Mouse (Mus musculus) adrenal gland, adult 8-10 months (tissue): ENCODE measurements around the gene Adamts4. TPM values are rescaled to one million over a fixed set of nuclear protein-coding genes. Genes with fewer than 3 reads are reported as not detected.
"Not testable (repeated sequence)": the region's sequence is repeated elsewhere in the genome, so short reads cannot be mapped to it uniquely, and the experiment has no call there.

Experiments
- DNase-seq: peaks from one replicate; pipeline ENCODE4 v3.0.0; 2022
- total RNA-seq, 4 experiments: library from RNA; stranded (reverse); gene quantifications; 2 replicates each; pipeline ENCODE4 v1.2.4; 2022

Adamts4 gene
- total RNA-seq, 4 experiments from 2014 or later = 0.46 to 0.80 (median 0.60) TPM

DNA sequence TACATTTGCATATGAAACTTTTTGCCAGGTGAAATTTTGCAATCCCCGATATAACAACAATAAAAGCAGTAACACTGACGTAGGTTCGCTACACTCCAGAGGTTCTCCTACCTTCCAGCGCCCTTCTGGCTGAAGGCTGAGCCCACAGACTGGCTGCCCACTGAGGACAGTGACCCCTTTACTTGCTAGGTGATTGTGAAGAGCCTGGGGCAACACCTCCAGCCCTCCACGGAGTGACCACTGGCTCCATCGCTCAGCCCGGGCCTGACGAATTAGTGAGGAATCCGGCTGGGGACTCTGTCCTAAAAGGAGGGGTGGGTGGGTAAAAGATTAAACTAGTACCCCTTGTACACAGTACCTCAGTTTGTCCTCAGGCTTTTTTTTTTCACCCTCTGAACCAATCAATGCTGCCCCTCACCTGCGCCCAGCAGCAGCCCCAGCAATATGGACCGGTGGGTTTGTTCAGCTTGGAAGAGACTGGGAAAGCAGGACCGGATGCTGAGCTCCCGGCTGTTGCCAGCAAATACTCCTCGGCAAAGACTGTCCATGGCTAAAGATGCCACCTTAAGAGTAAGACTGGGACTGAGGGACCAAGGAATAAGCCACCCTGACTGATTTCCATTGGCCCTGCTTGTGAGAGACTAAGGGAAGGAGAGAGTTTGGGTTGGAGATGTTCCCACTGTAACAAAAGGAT lies 28.9 kb downstream of the Adamts4 start:
- DNase-seq = peak; percentile 5

DNA sequence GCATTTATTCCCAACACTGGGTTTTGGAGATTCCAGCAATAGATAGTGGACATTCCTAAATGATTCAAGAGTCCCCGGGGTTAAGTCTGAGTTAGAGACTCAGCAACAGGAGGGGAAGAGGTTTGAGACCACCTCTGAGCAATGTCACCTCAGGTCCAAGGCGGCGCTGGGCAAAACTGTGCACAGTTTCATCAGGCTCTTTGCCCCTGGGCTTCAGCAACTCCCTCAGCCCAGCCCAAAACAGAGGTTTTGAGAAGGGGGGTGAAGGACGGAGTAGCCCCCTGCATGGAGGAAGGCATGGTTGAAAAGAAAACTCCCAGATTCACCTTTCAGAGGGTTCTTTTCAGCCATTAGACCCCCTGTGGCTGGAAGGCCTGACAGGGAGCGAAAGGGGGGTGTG lies 29.5 kb downstream of the Adamts4 start:
- DNase-seq = no peak

DNA sequence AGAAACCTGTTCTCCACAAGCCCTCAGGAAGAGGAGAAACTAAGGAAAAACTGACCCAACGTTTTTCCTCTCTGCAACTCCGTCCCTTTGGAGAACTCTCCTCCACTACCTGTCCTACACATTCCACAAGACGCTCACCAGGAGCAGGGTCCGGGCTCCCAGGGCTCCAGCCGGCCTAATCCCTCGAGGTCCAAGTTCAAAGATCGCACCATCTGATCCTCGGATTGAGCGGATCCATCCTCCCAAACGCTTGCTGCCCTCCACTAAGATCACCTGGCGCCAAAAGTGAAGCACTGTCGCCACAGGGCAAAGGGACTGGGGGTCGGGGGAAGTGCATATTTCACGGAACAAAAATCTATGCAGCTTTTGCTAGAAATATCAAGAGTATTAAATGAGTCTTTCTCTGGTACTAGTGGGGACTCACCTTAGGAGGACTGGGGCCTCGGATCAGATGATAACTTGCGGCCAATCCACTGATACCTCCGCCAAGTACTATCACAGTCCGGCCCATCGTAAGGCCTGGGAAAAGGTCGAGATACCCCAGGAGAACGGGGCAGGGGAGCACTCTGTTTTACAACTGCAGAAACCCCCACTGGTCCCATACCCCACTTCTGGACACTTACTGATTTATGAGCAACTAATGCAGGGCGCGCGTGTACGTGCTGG lies 30.2 kb downstream of the Adamts4 start:
- DNase-seq = no peak

DNA sequence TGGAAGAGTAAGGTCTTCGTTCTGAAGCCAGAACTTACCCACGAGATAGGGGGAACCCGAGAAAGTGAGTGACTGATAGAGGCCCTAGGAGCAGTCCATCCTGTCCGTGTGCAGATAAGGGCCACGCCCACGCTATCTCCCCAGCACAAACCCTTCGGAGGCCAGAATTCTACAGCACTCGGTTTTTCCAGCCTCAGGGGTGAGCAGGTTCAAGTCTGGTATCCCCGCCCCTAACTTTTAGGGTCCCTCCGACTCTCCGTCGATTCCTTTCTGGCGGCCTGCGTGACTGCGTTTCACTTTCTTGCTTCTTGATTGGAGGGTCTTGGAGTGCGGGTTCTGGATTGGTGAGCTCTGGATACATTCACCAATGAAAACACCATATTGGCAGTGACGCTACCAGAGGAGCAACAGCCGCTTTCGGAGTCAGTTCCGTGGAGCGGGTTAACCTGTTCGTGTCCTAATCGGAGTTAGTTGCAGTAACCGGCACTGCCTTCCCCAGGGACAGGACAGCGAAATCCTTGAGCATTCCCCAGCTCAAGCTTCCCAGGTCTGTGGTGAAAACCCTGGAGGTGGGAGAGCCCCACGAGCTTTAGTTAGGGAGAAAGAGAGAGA lies 30.8 kb downstream of the Adamts4 start, which contains the start of gene Ppox:
Ppox (minus strand) TSS at position 271 of the 612 bp plus-strand sequence.
- peak; percentile 95 for DNase-seq

DNA sequence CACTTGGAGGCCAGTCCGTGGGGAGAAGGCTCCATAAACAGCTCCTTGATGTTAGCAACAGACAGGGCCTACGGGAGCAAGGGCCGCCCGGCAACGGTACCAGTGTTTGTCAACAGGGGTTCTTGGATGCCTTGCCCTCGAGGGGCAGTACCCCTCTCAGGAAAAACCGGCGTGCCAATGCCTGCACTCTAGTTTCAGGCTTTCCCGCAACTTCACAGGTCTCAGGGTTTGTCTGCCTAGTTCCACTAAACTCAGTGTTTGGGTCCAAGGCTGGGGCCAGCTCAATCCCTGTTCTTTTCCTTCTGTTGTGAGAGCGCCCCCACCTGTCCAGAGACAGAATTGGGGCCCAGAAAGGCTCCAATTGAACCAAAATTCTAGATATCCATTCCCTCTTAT lies 31.3 kb downstream of the Adamts4 start:
- DNase-seq = peak; percentile 71

DNA sequence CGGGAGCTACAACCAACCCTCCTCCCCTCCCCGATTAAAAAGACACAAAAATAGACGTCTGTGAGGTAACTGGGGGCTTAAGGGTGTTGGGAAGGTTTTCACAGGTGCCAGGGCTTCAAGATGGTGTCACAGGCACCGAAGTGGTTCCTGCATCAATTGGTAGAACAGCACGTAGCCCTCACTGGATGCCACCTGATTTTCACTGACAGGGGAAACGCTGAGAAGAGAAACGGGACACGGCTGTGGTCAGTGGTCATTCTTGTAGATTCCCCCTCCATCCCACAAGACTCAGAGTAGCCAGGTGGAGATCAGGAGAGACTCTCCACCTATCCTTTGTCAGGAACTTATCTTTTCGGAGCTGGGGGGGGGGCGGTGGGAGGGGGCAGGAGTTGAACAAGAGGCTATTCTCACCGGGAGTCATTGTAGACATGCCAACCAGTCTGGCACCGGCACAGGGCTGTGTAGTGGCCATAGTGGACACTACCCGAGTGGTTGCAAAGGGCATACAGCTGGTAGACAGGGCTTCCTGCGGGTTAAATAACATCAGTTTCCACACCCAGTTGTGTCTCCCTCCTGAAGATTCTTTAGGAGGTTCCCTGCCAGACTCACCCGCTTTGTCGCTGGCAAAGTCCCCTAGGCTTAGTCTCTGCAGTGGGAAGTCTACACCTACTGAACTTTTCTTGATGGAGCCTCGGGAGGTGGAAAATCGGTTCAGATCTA lies 32.0 kb downstream of the Adamts4 start:
- DNase-seq = no peak

DNA sequence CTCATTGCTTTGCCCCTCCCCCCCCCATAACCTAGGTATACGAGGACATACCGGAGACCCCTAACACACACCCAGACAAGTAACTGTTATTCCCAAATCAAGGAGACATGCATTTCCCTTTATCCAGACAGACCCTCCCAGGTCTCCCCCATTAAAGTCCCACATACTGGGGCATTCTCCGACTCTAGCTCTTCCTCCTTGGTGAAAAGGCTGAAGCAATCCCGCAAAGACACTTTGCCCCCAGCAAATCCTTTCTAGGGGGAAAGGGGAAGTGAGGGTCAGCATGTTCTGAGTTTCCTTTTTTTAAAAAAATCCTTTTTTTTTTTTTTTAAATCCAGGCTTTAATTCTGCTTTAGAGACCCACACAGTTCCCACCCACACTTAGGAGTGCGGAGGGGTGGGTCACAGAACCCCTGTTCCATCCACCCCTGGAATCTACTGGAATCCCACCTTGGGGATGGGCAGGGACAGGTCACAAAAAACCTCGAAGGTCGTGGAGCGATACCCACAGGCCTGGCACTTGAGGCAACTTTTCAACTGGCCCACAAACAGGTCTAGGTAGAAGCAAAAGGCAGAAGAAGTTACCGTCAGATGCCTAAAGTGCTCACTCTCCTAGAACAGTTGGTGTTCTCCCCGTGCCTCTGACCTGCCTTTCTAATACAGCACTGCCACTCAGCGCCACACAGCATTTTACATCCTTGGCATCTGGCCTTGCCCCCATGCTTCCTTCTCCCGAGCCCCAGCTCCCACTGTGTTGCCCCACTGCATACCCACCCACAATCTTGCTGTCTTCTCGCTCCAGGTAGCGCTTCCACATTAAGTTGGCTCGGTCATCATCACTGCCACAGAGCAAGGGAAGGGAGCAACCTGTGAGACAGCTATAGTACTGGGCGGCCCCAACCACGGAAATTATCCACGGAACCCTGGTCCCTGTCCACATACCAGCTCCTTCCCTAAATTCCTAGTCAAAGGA lies 33.3 kb downstream of the Adamts4 start:
- no peak for DNase-seq

DNA sequence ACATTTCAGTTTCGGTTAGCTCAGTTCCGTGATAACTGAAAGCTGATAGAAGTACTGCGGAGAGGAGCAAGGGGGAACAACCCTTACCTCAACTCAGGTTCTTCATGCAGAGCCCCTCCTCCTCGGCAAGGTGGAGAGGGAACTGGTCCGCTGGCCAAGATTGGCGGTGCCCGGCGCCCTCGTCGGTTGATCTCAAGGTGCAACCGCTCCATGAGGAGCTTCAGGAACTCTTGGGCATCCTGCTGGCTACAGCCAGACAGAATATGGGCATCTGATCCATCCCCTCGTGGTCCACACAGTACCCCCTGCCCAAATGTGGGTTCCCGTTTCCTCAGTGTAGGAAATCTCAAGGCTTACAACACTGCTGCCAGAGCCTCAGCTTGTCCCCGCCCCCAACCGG lies 34.3 kb downstream of the Adamts4 start:
- no peak for DNase-seq

DNA sequence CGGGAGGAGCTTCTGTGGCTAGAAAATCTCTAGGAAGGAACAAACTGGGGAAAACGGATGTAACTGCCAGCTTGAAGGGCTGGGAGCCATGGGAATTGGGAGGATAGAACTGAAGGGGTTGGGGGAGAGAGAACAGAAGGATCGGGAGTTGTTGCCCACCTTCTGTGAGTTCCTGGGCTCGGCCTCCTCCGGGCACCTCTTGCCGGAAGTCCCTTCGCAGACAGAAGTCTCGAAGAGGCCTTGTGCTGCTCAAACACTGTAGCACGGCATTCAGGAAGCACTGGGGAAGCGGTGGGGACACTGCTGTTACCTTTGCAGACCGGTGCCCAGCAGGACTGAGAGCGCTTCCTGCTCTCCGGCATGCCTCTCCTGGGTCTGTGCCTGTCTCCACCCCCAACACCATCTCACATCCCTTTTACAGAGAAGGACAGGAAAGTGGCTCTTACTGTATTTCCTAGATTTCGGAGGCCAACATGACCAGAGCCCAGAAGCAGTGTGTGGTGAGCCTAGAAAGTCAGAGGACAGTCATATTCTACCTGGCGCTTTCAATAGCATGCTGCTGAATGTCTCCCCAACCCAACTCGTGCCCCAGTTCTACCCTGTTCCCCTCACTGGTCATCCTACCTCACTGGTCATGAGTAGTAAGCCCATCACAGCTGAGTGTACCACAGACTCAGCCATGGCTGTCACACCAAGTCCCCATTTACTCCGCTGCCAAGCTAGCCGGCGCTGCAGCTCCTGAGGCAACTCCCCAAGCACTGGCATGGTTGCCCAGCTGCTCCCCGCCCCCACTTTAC lies 35.1 kb downstream of the Adamts4 start:
- DNase-seq = no peak

DNA sequence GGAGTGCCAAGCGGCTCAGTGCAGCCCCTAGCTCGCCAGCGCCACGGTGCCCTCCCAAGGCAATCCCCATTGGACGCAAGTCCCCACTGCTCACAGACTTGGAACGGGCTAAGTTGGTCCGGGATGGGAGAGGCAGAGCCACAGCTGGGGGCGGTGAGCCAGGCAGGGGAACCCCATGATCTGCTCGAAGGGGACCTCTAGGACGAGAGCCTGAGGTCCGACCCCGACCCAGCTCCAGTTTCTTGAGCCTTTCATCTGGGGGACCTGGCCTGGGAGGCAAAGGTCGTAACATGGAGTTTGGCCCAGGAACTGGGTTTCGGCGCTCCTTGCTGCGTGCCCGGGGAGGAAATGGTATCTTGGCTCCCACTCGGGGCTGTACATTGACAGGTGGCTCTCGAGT lies 36.3 kb downstream of the Adamts4 start:
- no peak for DNase-seq

DNA sequence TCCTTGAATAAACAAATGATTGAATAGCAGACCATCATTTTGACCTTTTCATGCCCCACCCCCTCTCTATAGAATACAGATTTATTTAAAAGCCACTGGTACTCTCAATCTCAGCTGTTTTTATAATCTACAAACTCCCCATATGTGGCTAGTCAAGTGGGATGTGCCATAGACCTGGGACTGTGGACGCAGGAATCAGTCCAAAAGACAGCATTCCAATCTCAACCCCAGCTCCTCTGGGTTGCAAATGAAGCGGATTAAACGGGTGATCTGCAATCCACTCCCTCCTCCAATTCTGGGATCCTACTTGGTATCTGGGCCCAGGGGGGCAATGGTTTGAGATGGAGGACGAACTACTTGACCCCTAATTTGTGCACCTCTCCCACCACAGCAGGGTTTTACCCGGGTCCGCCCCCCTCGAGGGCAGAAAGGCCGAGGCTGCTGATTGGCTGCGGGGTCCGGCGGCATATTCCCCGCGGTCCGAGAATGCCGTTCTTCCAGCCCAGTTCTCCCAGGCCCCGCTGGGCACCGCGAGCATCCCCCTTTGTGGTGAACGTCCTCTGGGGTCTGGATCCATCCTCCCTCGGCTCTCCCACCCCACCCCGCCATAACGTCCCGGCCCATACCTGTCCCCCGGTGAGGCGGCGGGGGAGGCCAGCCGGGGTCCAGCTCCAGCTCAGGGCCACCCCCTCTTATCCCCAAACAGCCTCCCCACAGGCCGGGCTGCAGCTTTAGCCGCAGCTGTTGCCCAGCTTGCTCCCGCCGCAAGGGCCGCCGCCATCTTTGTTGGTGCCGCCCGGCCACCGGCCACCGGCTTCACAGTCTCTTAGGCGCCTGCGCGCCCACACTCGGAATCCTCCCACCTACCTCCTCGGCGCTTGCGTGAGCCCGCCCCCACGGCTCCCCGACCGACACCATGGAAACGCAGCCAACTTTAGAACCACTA lies 37.2 kb downstream of the Adamts4 start, which contains the start of gene Usp21:
Usp21 (minus strand) TSS at position 856 of the 946 bp plus-strand sequence.
- DNase-seq = peak; percentile 94

DNA sequence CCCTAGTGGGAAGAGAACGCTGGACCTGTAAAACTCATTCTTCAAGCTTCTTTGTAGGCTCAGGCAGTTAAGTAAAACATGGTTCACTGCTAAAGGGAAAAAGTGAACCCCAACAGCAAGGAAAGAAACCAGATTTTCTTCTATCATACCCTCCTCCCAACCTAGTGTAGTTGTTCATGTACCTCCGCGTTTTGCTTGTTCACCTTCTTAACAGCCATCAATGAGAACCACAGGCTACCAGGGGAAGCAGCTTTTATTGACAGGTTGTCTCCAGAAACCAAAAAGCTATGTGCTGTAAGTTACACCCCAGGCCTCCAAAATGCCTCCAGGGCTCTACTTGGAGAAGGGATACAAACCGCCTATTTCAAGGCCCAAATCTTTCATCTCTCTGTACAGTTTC lies 38.1 kb downstream of the Adamts4 start:
- DNase-seq = no peak

DNA sequence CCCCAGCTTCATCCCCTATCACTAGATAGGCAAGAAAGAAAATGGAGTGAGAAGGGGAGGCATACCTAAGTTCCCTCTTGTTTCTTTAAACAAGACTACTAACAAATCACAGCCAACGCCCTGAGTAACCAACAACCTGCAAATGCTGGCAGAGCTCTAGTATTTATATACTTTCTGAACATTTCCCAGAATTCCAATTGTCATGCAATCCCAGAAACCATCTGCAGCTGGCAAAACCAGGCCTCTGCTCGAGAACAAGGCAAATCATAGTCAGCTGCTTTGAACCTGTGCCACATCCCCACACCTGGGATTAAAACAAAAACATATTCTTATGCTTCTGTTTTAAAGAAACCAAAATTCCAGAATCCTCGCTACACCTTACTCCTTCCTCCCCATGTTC lies 43.1 kb downstream of the Adamts4 start:
- no peak for DNase-seq

DNA sequence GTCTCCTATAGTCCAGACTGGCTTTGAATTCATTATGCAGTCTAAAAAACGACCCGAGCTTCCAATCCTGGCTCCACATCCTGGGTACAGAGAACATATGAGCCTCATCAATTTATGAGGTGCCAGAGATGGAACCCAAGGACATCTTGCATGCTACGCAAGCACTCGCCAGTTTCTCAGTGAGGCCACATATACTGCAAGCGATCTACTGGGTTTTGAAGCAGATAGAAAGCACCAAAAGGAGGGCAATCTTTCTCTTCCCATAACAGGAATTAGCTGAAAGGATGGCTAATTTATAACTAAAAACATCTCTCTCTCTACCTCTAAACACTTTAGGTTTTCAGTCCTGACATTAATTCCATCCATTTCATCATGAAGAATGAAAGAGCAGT lies 43.7 kb downstream of the Adamts4 start:
- DNase-seq = no peak

DNA sequence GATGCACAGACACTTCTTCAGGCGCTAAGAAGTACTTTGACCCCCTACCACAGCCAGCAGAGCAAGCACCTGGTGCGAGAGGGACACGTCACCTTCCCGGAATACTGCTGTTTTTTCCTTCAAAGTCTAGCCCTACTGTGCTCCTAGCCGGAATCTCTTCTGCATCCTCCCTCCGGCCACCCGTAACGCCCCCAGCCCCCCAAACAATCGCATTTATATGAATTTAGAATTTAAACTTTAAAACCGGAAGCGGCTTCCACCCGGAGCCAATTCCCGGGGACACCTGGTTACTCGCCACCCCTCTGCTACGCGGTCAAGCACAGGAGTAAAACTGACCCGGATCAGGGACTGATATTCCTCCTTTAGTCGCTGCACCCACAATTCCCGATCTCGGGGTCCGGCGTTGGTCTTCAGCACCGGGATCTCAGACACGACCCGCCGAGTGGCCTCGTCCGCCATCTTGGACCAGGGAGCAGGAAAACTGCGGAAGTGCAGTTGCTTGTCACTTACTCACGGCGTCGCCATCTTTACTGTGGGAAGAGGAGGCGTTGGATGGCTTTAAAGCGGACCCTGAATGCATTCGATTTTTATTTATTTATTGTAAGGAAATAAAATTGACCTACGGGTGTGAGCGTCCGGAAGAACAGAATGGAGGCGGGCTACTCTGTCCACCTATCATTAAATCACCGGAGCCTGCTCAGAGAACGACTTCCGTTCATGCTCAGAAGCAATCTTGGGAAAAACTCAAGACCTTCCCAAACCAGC lies 44.3 kb downstream of the Adamts4 start, which contains the start of gene Ufc1:
Ufc1 (minus strand) TSS at position 727 of the 765 bp plus-strand sequence.
- peak; percentile 81 for DNase-seq

DNA sequence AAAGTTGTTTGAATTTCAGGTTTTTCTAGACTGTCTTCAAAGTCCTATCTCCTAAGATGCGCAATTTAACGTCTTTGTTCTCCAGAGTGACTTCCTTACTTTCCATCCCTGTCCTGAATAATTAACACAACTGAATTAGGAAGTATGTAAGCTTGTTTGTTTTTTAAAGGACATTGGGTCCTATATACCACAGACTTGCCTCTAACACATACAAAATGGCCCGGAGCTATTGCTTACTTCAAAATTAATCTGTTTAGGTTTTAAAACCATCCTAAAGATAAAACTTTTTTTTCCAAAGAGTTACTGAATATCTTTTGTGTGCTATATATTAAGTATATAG lies 44.8 kb downstream of the Adamts4 start:
- DNase-seq = no peak

DNA sequence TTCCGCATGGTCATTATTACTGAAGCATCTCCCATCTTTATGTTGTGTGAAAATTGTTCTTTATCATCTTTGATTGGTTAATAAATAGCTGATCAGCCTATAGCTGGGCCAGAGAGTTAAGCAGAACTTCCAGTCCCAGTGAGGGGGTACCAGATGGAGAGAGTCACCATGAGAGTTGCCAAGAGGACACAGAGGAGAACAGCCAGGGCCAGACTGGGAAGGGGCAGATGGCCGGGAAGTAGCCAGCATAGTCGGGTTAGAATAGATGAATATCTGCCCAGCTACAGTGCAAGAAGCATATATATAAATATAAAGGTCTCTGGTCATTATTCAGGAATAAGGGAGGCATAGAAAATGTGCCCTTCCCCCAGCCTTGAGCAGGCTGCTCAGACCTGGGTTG lies 48.0 kb downstream of the Adamts4 start:
- no peak for DNase-seq

DNA sequence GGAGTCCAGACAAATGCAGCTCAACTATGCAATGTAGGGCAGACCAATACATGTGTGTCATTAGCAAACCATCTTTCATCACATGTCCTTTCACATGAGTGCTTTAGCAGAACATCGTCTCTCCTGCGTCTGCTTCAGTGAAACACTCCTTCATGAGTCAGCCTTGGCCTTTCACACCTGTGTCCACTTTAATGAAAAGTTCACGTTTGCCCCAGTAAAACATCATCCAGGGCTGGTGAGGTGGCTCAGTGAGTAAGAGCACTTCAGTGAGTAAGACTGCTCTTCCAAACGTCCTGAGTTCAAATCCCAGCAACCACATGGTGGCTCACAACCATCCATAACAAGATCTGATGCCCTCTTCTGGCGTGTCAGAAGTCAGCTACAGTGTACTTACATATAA lies 55.9 kb downstream of the Adamts4 start:
- DNase-seq = not testable (repeated sequence)

DNA sequence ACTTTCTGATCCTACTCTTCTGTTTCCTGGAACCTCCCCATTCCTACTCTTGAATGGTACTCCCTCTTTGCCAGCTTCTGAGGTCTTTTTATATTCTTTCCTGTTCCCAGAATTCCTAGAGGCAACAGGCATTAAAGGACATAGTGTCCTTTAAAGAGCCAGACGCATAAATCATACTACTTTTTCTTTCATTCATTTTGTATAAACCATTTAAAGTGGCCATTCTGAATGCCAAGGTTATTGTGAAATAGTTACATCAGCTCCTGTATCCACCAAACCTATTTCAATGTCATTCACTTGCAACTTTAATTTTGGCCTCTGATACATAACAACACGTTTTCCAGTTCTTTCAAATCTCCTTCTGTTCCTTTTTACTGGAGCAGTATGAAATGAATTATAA lies 59.1 kb downstream of the Adamts4 start:
- DNase-seq = no peak
